Mouse (Mus musculus) left cerebral cortex, postnatal 14 days (tissue): ENCODE measurements around the gene Cd84. TPM values are rescaled to one million over a fixed set of nuclear protein-coding genes. Genes with fewer than 3 reads are reported as not detected.
A peak's percentile ranks its signal among the peaks of the same experiment; 100 is the strongest.
"Not testable (repeated sequence)": the region's sequence is repeated elsewhere in the genome, so short reads cannot be mapped to it uniquely, and the experiment has no call there.

ENCODE experiments used
- DNase-seq, 2 experiments: peaks; one replicate each; pipeline ENCODE4 v3.0.0; 2021 to 2022; ENCODE audit warnings: low spot score in 2 of 2, mixed read lengths in 1 of 2
- intact Hi-C: fragments of 180-260 bp; cut with DNase I; formaldehyde crosslinking; loops from one replicate; pipeline ENCODE4 v1.15.1; 2025
- long read RNA-seq, 2 experiments: library from polyadenylated mRNA; stranded (forward); transcript quantifications; one replicate each; pipeline ENCODE4 v2.0.0; 2021
- total RNA-seq, 2 experiments: library from RNA; stranded (reverse); gene quantifications; 2 replicates each; pipeline ENCODE4 v1.2.3; 2021

Cd84 gene
- 1 to 10 TPM; 1.8 to 2.0 TPM for total RNA-seq
- long read RNA-seq, experiment 1, partial matches to known transcripts, result 1 of 1 reads
- long read RNA-seq, experiment 1, other reads (novel, unspliced or antisense), result 0 of 1 reads
- long read RNA-seq, experiment 2, result 0 reads

GRCm38 (mm10) chr1:171839488-171839887, at the start of gene Cd84:
Gene Cd84 (plus strand): TSS chr1:171839697.
- intact Hi-C loops, result no loop called here
- DNase-seq, result no peak

GRCm38 (mm10) chr1:171791491-171791890, 48.0 kb upstream of the Cd84 start:
- DNase-seq, result peak; percentile 28 to 52
- intact Hi-C loops, result no loop called here

- no peak for DNase-seq
- intact Hi-C loops, result no loop called here
Measured at GRCm38 (mm10) chr1:171796185-171796584, 43.3 kb upstream of the Cd84 start.

GRCm38 (mm10) chr1:171797840-171798239, 41.7 kb upstream of the Cd84 start:
- DNase-seq, result no peak
- intact Hi-C loops, result no loop called here

GRCm38 (mm10) chr1:171799648-171800047, 39.8 kb upstream of the Cd84 start:
- intact Hi-C loops, result no loop called here
- no peak for DNase-seq

GRCm38 (mm10) chr1:171811048-171811447, 28.4 kb upstream of the Cd84 start:
- intact Hi-C loops, DNase-seq: not testable (repeated sequence)

GRCm38 (mm10) chr1:171815545-171816439, 23.7 kb upstream of the Cd84 start:
- intact Hi-C loops, result loop anchor here (5.0 kb wide), 1 partner anchor 187 kb away; no protein-coding TSS in a partner anchor
- DNase-seq, result peak; percentile 67 to 83

- DNase-seq, result no peak
- intact Hi-C loops, result loop anchor here (5.0 kb wide), 1 partner anchor 185 kb away; no protein-coding TSS in a partner anchor
Measured at GRCm38 (mm10) chr1:171816991-171817390, 22.5 kb upstream of the Cd84 start.

- intact Hi-C loops, result no loop called here
- no peak for DNase-seq
Measured at GRCm38 (mm10) chr1:171821331-171821730, 18.2 kb upstream of the Cd84 start.

- intact Hi-C loops, result no loop called here
- no peak for DNase-seq
Measured at GRCm38 (mm10) chr1:171825462-171825861, 14.0 kb upstream of the Cd84 start.

GRCm38 (mm10) chr1:171826164-171826563, 13.3 kb upstream of the Cd84 start:
- intact Hi-C loops, result no loop called here
- DNase-seq, result peak; percentile 51 to 54

GRCm38 (mm10) chr1:171827674-171828073, 11.8 kb upstream of the Cd84 start:
- no peak for DNase-seq
- intact Hi-C loops, result no loop called here

GRCm38 (mm10) chr1:171840450-171841023, 1.0 kb downstream of the Cd84 start:
- intact Hi-C loops, result no loop called here

GRCm38 (mm10) chr1:171845035-171845754, 5.7 kb downstream of the Cd84 start:
- intact Hi-C loops, result no loop called here
- DNase-seq, result no peak

More at GRCm38 (mm10) chr1:171840450-171841023, 1.0 kb downstream of the Cd84 start:
- no peak for DNase-seq

- intact Hi-C loops, result no loop called here
- no peak for DNase-seq
Measured at GRCm38 (mm10) chr1:171848201-171848600, 8.7 kb downstream of the Cd84 start.

- intact Hi-C loops, result no loop called here
- no peak for DNase-seq
Measured at GRCm38 (mm10) chr1:171848757-171849156, 9.3 kb downstream of the Cd84 start.

- intact Hi-C loops, result no loop called here
- peak in 1 of 2 experiments; percentile 15 for DNase-seq
Measured at GRCm38 (mm10) chr1:171849454-171849853, 10.0 kb downstream of the Cd84 start.

- no peak for DNase-seq
- intact Hi-C loops, result no loop called here
Measured at GRCm38 (mm10) chr1:171865467-171865866, 26.0 kb downstream of the Cd84 start.

- DNase-seq, result peak; percentile 13 to 19
- intact Hi-C loops, result no loop called here
Measured at GRCm38 (mm10) chr1:171886989-171887388, 47.5 kb downstream of the Cd84 start.

- intact Hi-C loops, DNase-seq: not testable (repeated sequence)
Measured at GRCm38 (mm10) chr1:171895364-171895763, 55.9 kb downstream of the Cd84 start, which contains the start of gene Gm10521. Gene Gm10521 (plus strand): TSS chr1:171895664.
